Comparison of ENCODE assay signal across 14 mouse cellular contexts in genomic region chr1:109932674-109933073, GRCm38 (mm10). TPM values are rescaled to one million over a fixed set of nuclear protein-coding genes. Genes with fewer than 3 reads are reported as not detected.
DNase-seq lines count a peak whose midpoint lies in the region; ATAC-seq and TF ChIP-seq lines count a peak whose summit lies in the region.
"Had no signal": no experiment of that assay in that cellular context is flagged by ENCODE, and none has a peak within 500 bp of the region (broad histone marks: within the 10 kb centered on the region; RNA-seq: fewer than 3 reads in every experiment).

No protein-coding gene starts in this region.

- no peak overlapping the region for H3K27ac ChIP-seq in hindbrain, embryonic 15.5 days (replicated peaks)
- H3K27ac ChIP-seq in hindbrain, embryonic 10.5 days = no peak overlapping the region
- no peak overlapping the region for H3K27ac ChIP-seq in forebrain, embryonic 15.5 days (replicated peaks)
- H3K27ac ChIP-seq in lung, postnatal 0 days (ENCODE audit: low read length) = no peak overlapping the region
- H3K27ac ChIP-seq: left cerebral cortex, adult 2 months had no signal

- no peak for DNase-seq in hindbrain, embryonic 10.5 days (ENCODE audit: low spot score)
- DNase-seq in cerebellum, adult 11-12 months = peak; percentile 96
- DNase-seq in layer of hippocampus, postnatal 36 days = peak; percentile 31 to 41
- no peak for DNase-seq in testis, postnatal 14 days (ENCODE audit: low spot score)
- DNase-seq in lung, postnatal 0 days (ENCODE audit: low spot score) = no peak
- no peak for DNase-seq in urinary bladder, postnatal 10 days (ENCODE audit: low spot score)
- DNase-seq: adrenal gland, adult 2 months; heart, adult 18-20 months; kidney, adult 8-10 months; liver, postnatal 0 days had no signal

- H3K27me3 ChIP-seq in hindbrain, embryonic 15.5 days = no peaks in the 10 kb centered on the region
- H3K27me3 ChIP-seq in hindbrain, embryonic 10.5 days (ENCODE audit: insufficient read depth, poor library complexity, severe bottlenecking) = no peaks in the 10 kb centered on the region
- H3K27me3 ChIP-seq in forebrain, embryonic 15.5 days = no peaks in the 10 kb centered on the region
- no peaks in the 10 kb centered on the region for H3K27me3 ChIP-seq in lung, postnatal 0 days (replicated peaks; ENCODE audit: insufficient read depth, low read length)

- no peaks in the 10 kb centered on the region for H3K9me3 ChIP-seq in hindbrain, embryonic 15.5 days
- no peaks in the 10 kb centered on the region for H3K9me3 ChIP-seq in hindbrain, embryonic 10.5 days
- no peaks in the 10 kb centered on the region for H3K9me3 ChIP-seq in forebrain, embryonic 15.5 days
- no peaks in the 10 kb centered on the region for H3K9me3 ChIP-seq in lung, postnatal 0 days (ENCODE audit: low read length)

- H3K4me3 ChIP-seq in hindbrain, embryonic 15.5 days = no peak overlapping the region
- no peak overlapping the region for H3K4me3 ChIP-seq in hindbrain, embryonic 10.5 days
- no peak overlapping the region for H3K4me3 ChIP-seq in forebrain, embryonic 15.5 days
- no peak overlapping the region for H3K4me3 ChIP-seq in lung, postnatal 0 days (ENCODE audit: low read depth, low read length)
- H3K4me3 ChIP-seq: left cerebral cortex, adult 2 months had no signal

- TF ChIP-seq CTCF in lung, postnatal 0 days (IDR thresholded peaks at IDR 0.05) = no peak

- no peaks in the 10 kb centered on the region for H3K4me1 ChIP-seq in hindbrain, embryonic 15.5 days (replicated peaks)
- H3K4me1 ChIP-seq in hindbrain, embryonic 10.5 days (replicated peaks) = no peaks in the 10 kb centered on the region
- H3K4me1 ChIP-seq in forebrain, embryonic 15.5 days = no peaks in the 10 kb centered on the region
- H3K4me1 ChIP-seq in lung, postnatal 0 days (ENCODE audit: insufficient read depth, low read depth, low read length) = no peaks in the 10 kb centered on the region

- H3K9ac ChIP-seq in hindbrain, embryonic 15.5 days = no peak overlapping the region
- no peak overlapping the region for H3K9ac ChIP-seq in forebrain, embryonic 15.5 days (replicated peaks)
- H3K9ac ChIP-seq in lung, postnatal 0 days (replicated peaks; ENCODE audit: low read depth) = no peak overlapping the region
- H3K9ac ChIP-seq: liver, postnatal 0 days had no signal

- WGBS in hindbrain, embryonic 15.5 days = 59% methylated on average over 3 of the region's 3 CpGs
- WGBS in hindbrain, embryonic 10.5 days = 85% methylated on average over 3 of the region's 3 CpGs
- WGBS in forebrain, embryonic 15.5 days = 60% methylated on average over 3 of the region's 3 CpGs
- 76% methylated on average over 3 of the region's 3 CpGs for WGBS in lung, postnatal 0 days

- no peak for TF ChIP-seq EP300 in lung, postnatal 0 days (IDR thresholded peaks at IDR 0.05)

- no peaks in the 10 kb centered on the region for H3K36me3 ChIP-seq in hindbrain, embryonic 15.5 days
- H3K36me3 ChIP-seq in hindbrain, embryonic 10.5 days = no peaks in the 10 kb centered on the region
- no peaks in the 10 kb centered on the region for H3K36me3 ChIP-seq in forebrain, embryonic 15.5 days
- H3K36me3 ChIP-seq in lung, postnatal 0 days (ENCODE audit: insufficient read depth, low read length) = no peaks in the 10 kb centered on the region

- ATAC-seq in hindbrain, embryonic 15.5 days (ENCODE audit: low FRiP score, low read depth) = peak; percentile 54; the same call in 1 of the 2 replicates
- peak; percentile 92 for ATAC-seq in forebrain, embryonic 15.5 days (replicated peaks)
- no peak for ATAC-seq in lung, postnatal 0 days
- ATAC-seq: liver, postnatal 0 days had no signal

- no peak overlapping the region for H3K4me2 ChIP-seq in hindbrain, embryonic 15.5 days
- no peak overlapping the region for H3K4me2 ChIP-seq in forebrain, embryonic 15.5 days (replicated peaks)
- no peak overlapping the region for H3K4me2 ChIP-seq in lung, postnatal 0 days (replicated peaks; ENCODE audit: low read depth, low read length)

RNA-seq across cellular contexts. Expression of gene Cdh7, which starts 49.6 kb away (rescaled TPM):
- polyA plus RNA-seq in hindbrain, embryonic 15.5 days (2015; fragmentation: Nextera tagmentation; extraction: Ambion mirVana) = 18.3 and 21.1 TPM in 2 replicates
- 1.9 and 2.0 TPM in 2 replicates for polyA plus RNA-seq in hindbrain, embryonic 10.5 days (2016; fragmentation: Nextera tagmentation; extraction: Ambion mirVana)
- polyA plus RNA-seq in forebrain, embryonic 15.5 days (2015; fragmentation: Nextera tagmentation; extraction: Ambion mirVana) = 11.5 and 11.8 TPM in 2 replicates
- total RNA-seq in layer of hippocampus, postnatal 36 days (2021) = 1 to 10 TPM; 5.7 to 7.9 TPM
- not detected in 2 replicates for polyA plus RNA-seq in lung, postnatal 0 days (2015; fragmentation: Nextera tagmentation; extraction: Ambion mirVana)
- total RNA-seq: heart, adult 18-20 months; heart, postnatal 25 days had no signal
- polyA plus RNA-seq: adrenal gland, adult 2 months; liver, postnatal 0 days had no signal

Comparison
In these comparisons a context has a peak if more than half of its experiments do, and no peak if none do; other contexts are left out.
1. DNase-seq: peak in cerebellum, adult 11-12 months (single experiment) and layer of hippocampus, postnatal 36 days (2 of 2); none in hindbrain, embryonic 10.5 days (single experiment), testis, postnatal 14 days (single experiment), lung, postnatal 0 days (single experiment) and urinary bladder, postnatal 10 days (single experiment).